Mouse (Mus musculus): ENCODE data around the gene Rcor3. TPM values are rescaled to one million over a fixed set of nuclear protein-coding genes. Genes with fewer than 3 reads are reported as not detected.
A peak's percentile ranks its signal among the peaks of the same experiment; 100 is the strongest.

Gene Rcor3
- total and polyA plus RNA-seq, 2 experiments from 2014 or later = 31.2 to 50.0 TPM

GRCm38 (mm10) chr1:192109169-192109568 lies 28.7 kb downstream of the Rcor3 start:
- 54% methylated on average over 6 of the region's 6 CpGs for WGBS
- H3K36me3 ChIP-seq (ENCODE audit: insufficient read depth, low read length) = peaks cover 38% of the 10 kb centered on the region
- DNase-seq (ENCODE audit: low spot score) = no peak

GRCm38 (mm10) chr1:192107352-192107751 lies 30.5 kb downstream of the Rcor3 start:
- Histone ChIP-seq H3K9ac (replicated peaks; ENCODE audit: low read length) (no peak overlapping the region), H3K36me3 (ENCODE audit: insufficient read depth, low read length) (peaks cover 40% of the 10 kb centered on the region), H3K9me3 (ENCODE audit: low read length) (no peaks in the 10 kb centered on the region), H3K27me3 (ENCODE audit: insufficient read depth, low read length) (no peaks in the 10 kb centered on the region), H3K27ac (no peak overlapping the region), H3K4me3 (ENCODE audit: low read length) (no peak overlapping the region), H3K4me1 (ENCODE audit: insufficient read depth, low read length) (no peaks in the 10 kb centered on the region), H3K4me2 (ENCODE audit: low read depth, low read length) (no peak overlapping the region)
- TF ChIP-seq CTCF (IDR thresholded peaks at IDR 0.05; ENCODE audit: low read depth) = peak; percentile 75
- 14% methylated on average over 2 of the region's 2 CpGs for WGBS
- ATAC-seq (peak; percentile 80; the same call in 1 of the 2 replicates), DNase-seq (ENCODE audit: low spot score) (peak; percentile 62)

More at GRCm38 (mm10) chr1:192109169-192109568, 28.7 kb downstream of the Rcor3 start:
- H3K9me3 ChIP-seq (ENCODE audit: low read length) = no peaks in the 10 kb centered on the region
- H3K4me1 ChIP-seq (ENCODE audit: insufficient read depth, low read length) = no peaks in the 10 kb centered on the region
- no peak for TF ChIP-seq CTCF (IDR thresholded peaks at IDR 0.05; ENCODE audit: low read depth)
- H3K9ac ChIP-seq (replicated peaks; ENCODE audit: low read length) = no peak overlapping the region
- no peak overlapping the region for H3K27ac ChIP-seq
- H3K4me3 ChIP-seq (ENCODE audit: low read length) = no peak overlapping the region
- H3K4me2 ChIP-seq (ENCODE audit: low read depth, low read length) = no peak overlapping the region
- no peak for ATAC-seq
- no peaks in the 10 kb centered on the region for H3K27me3 ChIP-seq (ENCODE audit: insufficient read depth, low read length)

GRCm38 (mm10) chr1:192105902-192106389 lies 31.9 kb downstream of the Rcor3 start:
- H3K9ac ChIP-seq (replicated peaks; ENCODE audit: low read length) = no peak overlapping the region
- no peaks in the 10 kb centered on the region for H3K27me3 ChIP-seq (ENCODE audit: insufficient read depth, low read length)
- TF ChIP-seq CTCF (IDR thresholded peaks at IDR 0.05; ENCODE audit: low read depth) = no peak
- DNase-seq (ENCODE audit: low spot score) (no peak), ATAC-seq (no peak)
- peaks cover 34% of the 10 kb centered on the region for H3K36me3 ChIP-seq (ENCODE audit: insufficient read depth, low read length)
- H3K27ac ChIP-seq = no peak overlapping the region
- no peak overlapping the region for H3K4me3 ChIP-seq (ENCODE audit: low read length)
- no peaks in the 10 kb centered on the region for H3K4me1 ChIP-seq (ENCODE audit: insufficient read depth, low read length)
- 79% methylated on average over 4 of the region's 4 CpGs for WGBS
- no peak overlapping the region for H3K4me2 ChIP-seq (ENCODE audit: low read depth, low read length)
- H3K9me3 ChIP-seq (ENCODE audit: low read length) = no peaks in the 10 kb centered on the region

GRCm38 (mm10) chr1:192104021-192104420 lies 33.8 kb downstream of the Rcor3 start:
- no peaks in the 10 kb centered on the region for H3K27me3 ChIP-seq (ENCODE audit: insufficient read depth, low read length)
- H3K36me3 ChIP-seq (ENCODE audit: insufficient read depth, low read length) = peaks cover 29% of the 10 kb centered on the region; the same call in 1 of the 2 replicates
- no peaks in the 10 kb centered on the region for H3K9me3 ChIP-seq (ENCODE audit: low read length)
- H3K27ac ChIP-seq = no peak overlapping the region
- H3K4me1 ChIP-seq (ENCODE audit: insufficient read depth, low read length) = no peaks in the 10 kb centered on the region
- H3K4me2 ChIP-seq (ENCODE audit: low read depth, low read length) = no peak overlapping the region
- no peak for TF ChIP-seq CTCF (IDR thresholded peaks at IDR 0.05; ENCODE audit: low read depth)
- H3K9ac ChIP-seq (replicated peaks; ENCODE audit: low read length) = no peak overlapping the region
- H3K4me3 ChIP-seq (ENCODE audit: low read length) = no peak overlapping the region
- ATAC-seq (no peak), DNase-seq (ENCODE audit: low spot score) (no peak)
- WGBS = 98% methylated on average over 9 of the region's 9 CpGs

GRCm38 (mm10) chr1:192103176-192103575 lies 34.7 kb downstream of the Rcor3 start:
- Histone ChIP-seq H3K27me3 (ENCODE audit: insufficient read depth, low read length) (no peaks in the 10 kb centered on the region), H3K9ac (replicated peaks; ENCODE audit: low read length) (no peak overlapping the region), H3K36me3 (ENCODE audit: insufficient read depth, low read length) (peaks cover 29% of the 10 kb centered on the region; the same call in 1 of the 2 replicates), H3K9me3 (ENCODE audit: low read length) (no peaks in the 10 kb centered on the region), H3K27ac (no peak overlapping the region), H3K4me2 (ENCODE audit: low read depth, low read length) (no peak overlapping the region), H3K4me3 (ENCODE audit: low read length) (no peak overlapping the region), H3K4me1 (ENCODE audit: insufficient read depth, low read length) (no peaks in the 10 kb centered on the region)
- ATAC-seq (no peak), DNase-seq (ENCODE audit: low spot score) (no peak)
- WGBS = 58% methylated on average over 6 of the region's 6 CpGs
- no peak for TF ChIP-seq CTCF (IDR thresholded peaks at IDR 0.05; ENCODE audit: low read depth)

- H3K36me3 ChIP-seq (ENCODE audit: insufficient read depth, low read length) = peaks cover 26% of the 10 kb centered on the region; the same call in 1 of the 2 replicates
- no peak overlapping the region for H3K4me2 ChIP-seq (ENCODE audit: low read depth, low read length)
- no peak overlapping the region for H3K9ac ChIP-seq (replicated peaks; ENCODE audit: low read length)
- TF ChIP-seq CTCF (IDR thresholded peaks at IDR 0.05; ENCODE audit: low read depth) = no peak
- WGBS = 87% methylated on average over 8 of the region's 8 CpGs
- H3K27ac ChIP-seq = no peak overlapping the region
- no peaks in the 10 kb centered on the region for H3K9me3 ChIP-seq (ENCODE audit: low read length)
- H3K4me1 ChIP-seq (ENCODE audit: insufficient read depth, low read length) = no peaks in the 10 kb centered on the region
- DNase-seq (ENCODE audit: low spot score) (no peak), ATAC-seq (no peak)
- H3K4me3 ChIP-seq (ENCODE audit: low read length) = no peak overlapping the region
- no peaks in the 10 kb centered on the region for H3K27me3 ChIP-seq (ENCODE audit: insufficient read depth, low read length)
Observed at GRCm38 (mm10) chr1:192101359-192101758, 36.5 kb downstream of the Rcor3 start.

GRCm38 (mm10) chr1:192100742-192101141 lies 37.1 kb downstream of the Rcor3 start:
- Histone ChIP-seq H3K27me3 (ENCODE audit: insufficient read depth, low read length) (no peaks in the 10 kb centered on the region), H3K4me3 (ENCODE audit: low read length) (no peak overlapping the region), H3K4me2 (ENCODE audit: low read depth, low read length) (no peak overlapping the region), H3K4me1 (ENCODE audit: insufficient read depth, low read length) (no peaks in the 10 kb centered on the region), H3K9ac (replicated peaks; ENCODE audit: low read length) (no peak overlapping the region), H3K9me3 (ENCODE audit: low read length) (no peaks in the 10 kb centered on the region), H3K36me3 (ENCODE audit: insufficient read depth, low read length) (peaks cover 26% of the 10 kb centered on the region; the same call in 1 of the 2 replicates), H3K27ac (no peak overlapping the region)
- no peak for ATAC-seq
- no peak for DNase-seq (ENCODE audit: low spot score)
- 96% methylated on average over 11 of the region's 11 CpGs for WGBS
- no peak for TF ChIP-seq CTCF (IDR thresholded peaks at IDR 0.05; ENCODE audit: low read depth)
